Mouse (Mus musculus): ENCODE data around the gene Eef1a1.
"Not testable (repeated sequence)": the region's sequence is repeated elsewhere in the genome, so short reads cannot be mapped to it uniquely, and the experiment has no call there.

Eef1a1 gene

DNA sequence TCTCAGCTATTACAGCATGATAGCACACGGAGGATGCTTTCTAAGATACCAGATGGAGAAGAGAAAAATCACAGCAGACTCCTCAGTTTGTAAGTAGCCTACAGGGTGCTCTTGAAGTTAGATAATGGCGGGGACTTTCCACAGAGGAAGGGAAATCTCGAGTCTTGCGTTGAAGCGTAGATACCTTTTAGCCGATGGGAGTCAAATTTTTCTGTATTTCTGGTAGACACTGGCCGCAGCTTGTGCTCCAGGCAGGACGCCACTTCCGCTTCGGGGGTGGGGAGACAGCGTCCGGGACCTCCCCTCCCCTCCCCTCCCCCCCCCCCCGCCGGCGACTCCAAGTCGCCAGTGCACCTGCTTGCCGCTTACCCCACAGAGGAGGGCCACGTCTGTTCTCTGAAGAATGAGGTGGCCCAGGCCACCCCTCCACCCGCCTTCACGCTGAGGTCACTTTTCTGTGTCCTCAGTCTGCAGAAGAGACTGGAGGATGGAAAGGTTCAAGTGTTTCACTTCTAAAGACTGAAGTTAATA, at the start of gene Eef1a1:
Gene Eef1a1 (minus strand): TSS at position 262 of the 531 bp plus-strand sequence.
- DNase-seq (ENCODE audit: low read depth in 1 of 2, low spot score in 2 of 2): no peak

DNA sequence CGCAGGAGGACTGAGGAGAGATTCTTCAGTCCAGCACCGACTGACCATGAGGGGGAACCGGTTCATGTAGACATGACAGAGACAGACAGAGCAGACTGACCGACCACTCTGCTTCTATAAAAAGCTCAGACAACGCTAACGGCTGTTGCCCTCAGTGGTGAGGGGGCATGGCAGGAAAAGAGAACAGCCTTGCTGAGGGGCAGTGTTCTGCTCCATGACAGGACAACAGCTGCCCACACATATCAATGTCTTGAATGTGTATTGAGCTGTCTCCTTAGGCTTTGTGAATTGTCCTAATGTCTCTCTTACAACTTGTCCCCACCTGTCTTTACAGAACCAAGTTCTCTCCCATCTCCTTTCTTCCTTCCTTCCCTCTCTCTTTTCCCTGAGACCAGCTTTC, 49.5 kb upstream of the Eef1a1 start:
- no peak for DNase-seq (ENCODE audit: low read depth in 1 of 2, low spot score in 2 of 2)

DNA sequence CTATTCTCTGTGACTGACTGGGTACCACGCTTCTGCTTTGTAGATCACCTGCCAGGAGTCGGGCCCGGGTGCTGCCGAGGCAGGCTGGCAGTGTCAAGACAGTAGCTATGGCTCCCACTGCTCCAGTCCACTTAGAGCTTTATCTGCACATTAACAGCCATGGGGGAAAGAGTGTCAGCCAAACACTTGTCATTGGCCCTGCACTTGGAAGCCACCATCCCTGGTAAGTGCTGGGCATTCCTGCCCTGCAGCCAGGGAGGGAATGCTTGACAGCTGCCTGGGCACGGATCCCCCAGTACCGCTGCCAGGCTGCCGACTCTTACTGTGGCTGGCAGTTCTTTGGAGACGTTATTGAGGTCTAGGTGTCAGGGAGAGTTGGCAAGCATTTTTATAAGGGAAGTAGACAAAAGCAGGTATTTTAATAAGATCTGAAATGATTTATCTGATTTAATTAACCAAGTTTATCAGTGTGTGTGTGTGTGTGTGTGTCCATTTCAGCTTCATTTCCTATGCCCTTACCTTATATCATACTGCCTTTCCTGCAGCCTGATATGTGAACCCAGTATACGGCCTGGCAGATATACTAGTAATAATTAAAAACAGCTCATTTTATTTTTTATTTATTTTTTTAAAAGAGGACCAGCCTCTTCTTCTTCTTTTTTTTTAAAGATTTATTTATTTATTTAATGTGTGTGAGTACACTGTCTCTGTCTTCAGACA, 48.4 kb upstream of the Eef1a1 start:
- no peak for DNase-seq (ENCODE audit: low read depth in 1 of 2, low spot score in 2 of 2)

DNA sequence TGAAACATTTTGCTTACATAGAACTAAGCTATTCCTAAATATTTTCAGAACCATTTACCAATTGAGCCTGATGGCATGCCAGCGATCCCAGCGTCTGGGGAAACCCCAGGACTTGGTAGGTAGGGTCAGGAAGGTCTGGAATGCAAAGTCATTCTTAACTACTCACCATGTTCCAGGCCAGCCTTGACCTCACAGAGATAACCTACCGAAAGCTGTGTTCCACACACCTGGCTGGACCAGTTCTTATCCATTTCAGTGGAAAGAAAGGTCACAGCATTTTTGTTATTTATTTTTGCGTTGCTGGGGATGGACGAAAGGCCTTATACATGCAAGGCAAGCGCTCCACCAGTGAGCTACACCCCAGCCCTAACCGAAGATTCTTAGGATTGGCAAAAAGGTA, 45.7 kb upstream of the Eef1a1 start:
- DNase-seq (ENCODE audit: low read depth in 1 of 2, low spot score in 2 of 2): no peak

DNA sequence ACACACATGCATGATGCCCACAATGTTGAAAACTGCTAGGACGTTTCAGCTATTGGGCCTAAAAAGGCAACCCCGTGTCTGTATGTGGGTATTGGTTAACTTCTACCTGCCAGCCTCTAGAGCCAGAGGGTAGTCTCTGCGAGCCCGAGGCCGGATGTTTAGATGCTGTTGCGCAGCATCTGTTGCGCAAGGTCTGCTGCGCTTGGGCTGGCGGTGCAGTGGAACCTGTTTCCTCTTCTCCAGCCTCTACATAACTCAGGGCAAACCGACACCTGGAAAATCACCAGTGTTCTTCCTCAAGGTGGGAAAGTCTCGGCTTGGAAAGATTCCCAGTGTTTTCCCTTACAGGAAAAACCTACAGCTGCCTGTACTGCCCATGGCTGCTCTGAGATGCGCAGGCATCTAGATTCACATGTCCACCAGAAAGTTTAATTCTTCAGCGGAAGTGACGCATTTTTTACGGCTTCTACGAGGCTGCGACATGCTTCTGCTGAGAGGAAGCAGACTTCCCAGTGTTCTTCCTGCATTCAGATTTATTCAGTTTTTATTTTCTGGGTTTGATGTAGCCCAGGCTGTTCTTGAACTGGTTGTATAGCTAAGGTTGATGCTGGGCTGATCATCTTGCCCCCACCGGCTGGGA, 44.5 kb upstream of the Eef1a1 start:
- DNase-seq (ENCODE audit: low read depth in 1 of 2, low spot score in 2 of 2): peak; percentile 78 to 81

DNA sequence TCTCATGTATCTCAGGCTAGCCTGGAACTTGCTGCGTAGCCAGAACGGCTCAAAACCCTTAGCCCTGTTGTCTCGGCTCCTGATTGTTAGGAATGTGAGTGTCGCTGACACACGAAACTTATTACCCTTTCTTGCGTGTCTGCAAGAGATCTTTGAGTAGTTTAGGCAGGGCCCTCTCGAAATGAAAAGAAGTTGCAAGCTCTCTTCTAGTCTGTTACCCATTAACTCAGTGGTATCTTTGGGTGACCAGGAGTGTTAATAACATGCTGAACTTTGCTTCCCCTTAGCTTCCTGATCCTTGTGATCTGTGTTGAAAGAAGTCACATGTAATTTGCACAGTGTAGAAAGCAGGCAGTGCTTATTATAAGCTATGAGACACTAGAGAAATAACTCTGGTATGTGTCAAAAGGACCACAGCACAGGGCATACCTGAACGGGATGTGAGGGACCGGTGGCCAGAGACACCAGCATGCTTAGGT, 43.4 kb upstream of the Eef1a1 start:
- DNase-seq (ENCODE audit: low read depth in 1 of 2, low spot score in 2 of 2): peak in 1 of 2 experiments; percentile 10

DNA sequence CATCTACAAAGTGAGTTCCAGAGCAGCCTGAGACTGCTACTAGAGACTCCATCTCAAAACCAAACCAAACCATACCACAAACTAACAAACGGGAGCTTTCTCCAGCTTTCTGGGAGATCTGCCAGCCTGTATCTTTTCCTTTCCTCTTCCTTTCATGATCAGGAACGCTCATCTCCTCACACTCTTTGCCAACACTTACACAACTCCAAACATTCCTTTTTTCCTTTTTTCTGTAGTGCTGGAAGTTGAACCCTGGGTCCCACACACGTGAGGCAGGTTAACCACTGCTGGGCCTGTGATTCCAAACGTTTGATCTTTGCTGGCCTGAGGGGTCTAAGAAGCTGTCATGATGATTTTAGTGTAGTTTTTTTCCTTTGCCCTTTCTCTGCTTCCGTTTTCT, 42.9 kb upstream of the Eef1a1 start:
- DNase-seq (ENCODE audit: low read depth in 1 of 2, low spot score in 2 of 2): no peak

DNA sequence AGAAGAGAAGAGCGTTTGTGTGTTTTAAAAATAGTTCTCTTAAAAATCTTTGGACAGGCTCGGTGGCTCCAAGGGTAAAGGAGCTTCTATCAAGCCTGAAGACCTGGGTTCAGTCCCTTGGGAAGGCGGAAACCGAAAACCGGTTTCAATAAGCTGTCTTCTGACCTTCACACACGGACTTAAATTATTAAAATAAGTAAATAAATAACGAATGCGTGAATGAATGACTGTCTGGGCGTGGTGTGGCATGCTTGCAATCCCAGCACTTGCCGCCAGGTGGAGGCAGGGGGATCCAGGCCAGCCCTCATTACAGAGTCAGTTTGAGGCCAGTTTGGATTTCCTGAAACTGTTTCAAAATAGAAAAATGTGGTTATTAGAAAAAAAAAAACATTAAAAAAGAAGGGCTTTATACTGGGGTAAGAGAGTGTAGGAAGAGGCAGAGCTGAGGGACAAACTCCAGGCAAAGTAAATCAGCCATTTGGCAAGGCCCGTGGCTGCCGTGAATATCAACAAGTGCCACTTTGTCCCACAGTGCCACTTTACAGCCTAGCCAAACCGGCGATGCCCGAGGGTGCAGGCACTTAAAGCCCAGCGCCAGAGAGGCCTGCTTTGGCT, 38.9 kb upstream of the Eef1a1 start:
- DNase-seq (ENCODE audit: low read depth in 1 of 2, low spot score in 2 of 2): peak; percentile 64 to 75

DNA sequence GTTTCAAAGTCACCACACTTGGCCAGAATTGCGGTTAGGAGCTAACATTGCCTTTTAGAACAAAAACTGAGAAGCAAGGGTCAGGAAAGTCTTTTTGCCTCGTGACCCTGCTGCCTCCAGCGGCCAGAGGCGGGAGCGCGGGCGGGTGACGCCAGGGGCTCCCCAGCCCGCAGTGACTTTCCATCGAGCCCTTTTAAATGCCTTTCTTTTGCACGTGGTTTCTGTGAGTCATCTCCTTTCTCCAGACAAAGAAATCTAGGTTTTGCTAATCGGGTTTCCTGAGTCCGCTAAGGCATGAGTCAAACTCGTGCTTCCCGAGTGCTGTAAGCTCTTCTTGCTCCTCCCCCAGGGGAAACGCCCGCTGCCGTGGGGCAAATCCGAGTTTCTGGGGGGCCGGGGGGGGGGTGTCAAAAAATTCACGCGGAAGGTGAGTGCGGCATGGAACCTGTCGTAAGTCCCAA, 38.4 kb upstream of the Eef1a1 start:
- peak; percentile 74 to 82 for DNase-seq (ENCODE audit: low read depth in 1 of 2, low spot score in 2 of 2)

DNA sequence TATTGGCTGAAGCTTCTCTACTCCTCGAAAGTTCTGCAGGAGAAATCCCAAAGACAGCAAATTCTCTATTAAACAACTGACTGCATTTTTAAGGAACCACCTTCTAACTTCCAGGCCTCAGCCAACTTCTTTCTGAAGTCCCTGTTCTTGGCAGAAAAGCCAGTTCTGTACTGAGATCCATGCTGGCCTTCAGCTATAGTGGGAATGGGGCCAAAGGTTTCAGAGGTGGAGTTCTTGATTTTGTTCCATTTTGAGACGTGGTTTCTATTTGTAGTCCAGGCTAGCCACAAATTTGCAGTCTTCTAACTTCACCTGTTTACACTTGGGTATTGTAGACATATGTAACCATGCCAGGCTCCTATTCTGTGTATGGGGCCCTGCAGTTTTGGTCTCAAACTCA, 37.3 kb upstream of the Eef1a1 start:
- no peak for DNase-seq (ENCODE audit: low read depth in 1 of 2, low spot score in 2 of 2)

DNA sequence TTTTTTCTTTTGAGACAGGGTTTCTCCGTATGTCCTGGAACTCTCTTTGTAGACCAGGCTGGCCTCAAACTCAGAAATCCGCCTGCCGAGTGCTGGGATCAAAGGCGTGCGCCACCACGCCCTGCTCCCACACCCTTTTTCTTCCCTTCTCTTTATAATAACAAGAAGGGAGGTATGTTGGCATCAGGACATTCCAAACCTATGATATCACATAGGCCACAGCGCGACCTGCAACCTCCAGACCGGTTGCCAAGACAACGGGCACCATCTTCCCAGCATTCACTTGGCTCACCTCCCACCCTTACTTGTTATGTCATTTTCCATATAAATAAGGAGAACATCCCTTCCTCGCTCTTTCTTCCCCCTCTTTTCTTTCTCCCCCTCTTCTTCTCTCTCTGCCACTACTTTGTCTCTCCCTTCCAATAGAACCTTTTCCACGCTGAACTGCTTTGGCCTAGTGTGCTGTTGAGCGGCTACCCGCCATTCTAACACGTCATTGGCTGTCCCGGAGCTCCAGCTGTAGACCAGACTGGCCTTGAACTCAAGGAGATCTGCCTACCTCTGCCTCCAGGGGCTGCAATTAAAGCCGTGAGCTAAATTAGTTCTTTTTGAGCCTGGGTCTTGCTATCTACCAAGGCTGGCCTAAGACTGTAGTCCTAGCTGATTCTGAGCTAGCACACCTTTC, 36.6 kb upstream of the Eef1a1 start:
- no peak for DNase-seq (ENCODE audit: low read depth in 1 of 2, low spot score in 2 of 2)

DNA sequence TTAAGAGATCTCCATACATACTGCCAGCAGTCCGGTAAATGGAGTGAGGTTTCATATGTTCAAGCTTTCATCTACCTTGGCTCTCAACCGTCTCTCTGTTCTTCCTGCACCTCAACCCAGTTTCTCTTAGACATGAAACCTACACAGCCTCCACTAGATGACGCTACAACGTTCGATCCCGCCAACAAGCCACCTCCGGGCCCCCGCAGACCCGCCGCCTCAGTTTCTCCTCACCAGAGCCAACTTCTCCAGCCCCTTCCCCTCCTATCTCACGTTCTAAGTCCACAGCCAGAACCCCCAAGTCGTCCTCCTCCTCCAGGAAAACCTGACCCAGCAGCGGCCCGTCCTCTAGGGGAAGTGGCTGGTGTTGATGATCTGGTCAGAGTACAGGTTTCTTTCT, 32.7 kb upstream of the Eef1a1 start:
- DNase-seq (ENCODE audit: low read depth in 1 of 2, low spot score in 2 of 2): peak in 1 of 2 experiments; percentile 24

DNA sequence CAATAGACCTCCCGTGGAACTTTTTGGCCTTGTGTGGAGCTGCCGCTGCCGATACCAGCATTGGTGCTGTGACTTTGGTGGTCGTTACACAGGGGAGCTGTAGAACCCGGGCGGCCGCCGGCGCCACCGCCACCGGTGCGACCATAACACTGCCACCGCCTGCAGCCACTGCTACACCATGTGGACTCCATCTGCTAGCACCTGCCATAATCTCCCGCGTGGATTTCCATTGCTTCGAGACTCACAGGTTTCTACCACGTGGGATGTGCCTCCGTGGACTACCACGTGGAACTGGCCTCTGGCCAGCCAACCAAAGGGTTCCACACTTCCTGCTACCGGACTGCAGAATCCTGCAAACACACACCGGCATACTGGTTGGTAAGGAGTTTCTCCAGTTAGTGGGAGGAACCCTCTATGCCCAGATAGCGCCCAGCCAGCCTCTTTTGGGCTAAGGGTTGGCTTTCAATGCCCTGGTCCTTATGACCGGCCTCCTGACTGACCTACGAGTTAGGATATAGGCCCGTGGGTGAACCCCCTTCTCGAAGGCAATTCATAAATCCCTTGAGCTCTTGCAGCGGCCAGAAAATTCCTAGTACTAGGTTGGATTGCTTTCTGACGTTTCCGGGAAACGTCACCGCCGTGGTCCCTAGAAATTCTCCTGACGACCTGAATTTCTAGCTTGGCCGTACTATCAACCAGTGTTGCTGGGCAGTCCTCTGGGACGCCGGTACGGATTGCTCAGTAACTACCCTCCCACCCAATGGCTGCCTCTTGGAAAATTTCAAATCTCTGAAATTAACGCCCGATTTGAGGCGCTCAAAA, 32.0 kb upstream of the Eef1a1 start:
- peak in 1 of 2 experiments; percentile 23 for DNase-seq (ENCODE audit: low read depth in 1 of 2, low spot score in 2 of 2)

DNA sequence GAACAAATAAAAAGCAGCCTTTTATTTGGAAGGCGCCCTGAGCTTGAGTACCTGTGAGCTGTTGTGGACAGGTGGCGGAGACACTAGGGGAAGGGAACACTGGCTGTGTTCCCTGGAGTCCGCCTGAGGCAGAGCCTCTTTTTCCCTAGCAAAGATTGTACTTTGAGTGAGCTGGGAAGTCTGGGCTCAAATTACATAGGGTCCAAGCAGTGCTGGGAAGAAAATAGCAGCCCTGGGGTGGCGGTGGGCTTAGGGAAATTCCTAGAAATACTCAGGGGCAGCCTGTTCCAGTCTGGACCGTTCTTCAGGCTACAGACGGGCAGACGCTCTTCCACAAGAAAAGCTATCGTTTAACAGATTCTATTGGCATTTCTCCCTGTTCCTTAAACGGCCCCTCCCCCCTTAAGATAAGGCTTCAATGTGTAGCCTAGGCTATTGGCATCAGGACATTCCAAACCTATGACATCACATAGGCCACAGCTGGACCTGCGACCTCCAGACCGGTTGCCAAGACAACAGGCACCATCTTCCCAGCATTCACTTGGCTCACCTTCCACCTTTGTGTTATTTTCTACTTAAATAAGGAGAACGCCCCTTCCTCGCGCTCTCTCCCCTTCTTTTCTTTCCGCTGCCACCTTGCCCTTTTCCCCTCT, 31.3 kb upstream of the Eef1a1 start:
- DNase-seq (ENCODE audit: low read depth in 1 of 2, low spot score in 2 of 2): no peak

DNA sequence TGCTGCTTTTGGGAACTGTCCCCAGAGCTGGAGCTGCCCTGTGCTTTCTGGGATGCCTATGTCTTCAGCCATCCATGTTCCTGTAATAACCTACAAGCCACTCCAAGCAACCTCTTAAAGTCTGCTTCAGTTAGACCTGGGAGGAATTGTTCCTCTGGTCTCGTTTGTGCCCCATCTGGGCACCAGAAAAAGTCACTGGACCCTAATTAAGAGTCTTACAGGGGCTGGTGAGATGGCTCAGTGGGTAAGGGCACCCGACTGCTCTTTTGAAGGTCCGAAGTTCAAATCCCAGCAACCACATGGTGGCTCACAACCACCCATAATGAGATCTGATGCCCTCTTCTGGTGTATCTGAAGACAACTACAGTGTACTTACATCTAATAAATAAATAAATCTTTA, 28.3 kb upstream of the Eef1a1 start:
- DNase-seq (ENCODE audit: low read depth in 1 of 2, low spot score in 2 of 2): not testable (repeated sequence)

DNA sequence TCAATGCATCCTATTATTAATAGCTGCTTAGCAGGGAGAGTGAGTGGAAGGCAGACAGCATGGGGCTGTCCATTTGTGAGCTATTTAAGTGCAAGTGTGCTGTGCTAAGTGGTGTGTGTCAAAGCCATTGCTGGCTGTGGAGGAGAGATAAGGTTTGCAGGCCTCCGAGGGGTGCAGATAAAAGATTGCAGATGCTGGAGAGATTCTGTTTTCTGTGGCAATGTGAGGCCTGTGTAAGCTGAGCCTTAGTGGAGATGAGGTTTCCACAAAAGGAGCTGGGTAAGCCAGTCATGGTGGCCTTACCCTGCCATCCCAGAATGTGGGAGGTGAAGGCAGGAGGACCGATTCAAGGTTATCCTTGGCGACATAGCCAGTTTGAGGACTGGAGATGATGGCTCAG, 27.2 kb upstream of the Eef1a1 start:
- no peak for DNase-seq (ENCODE audit: low read depth in 1 of 2, low spot score in 2 of 2)

DNA sequence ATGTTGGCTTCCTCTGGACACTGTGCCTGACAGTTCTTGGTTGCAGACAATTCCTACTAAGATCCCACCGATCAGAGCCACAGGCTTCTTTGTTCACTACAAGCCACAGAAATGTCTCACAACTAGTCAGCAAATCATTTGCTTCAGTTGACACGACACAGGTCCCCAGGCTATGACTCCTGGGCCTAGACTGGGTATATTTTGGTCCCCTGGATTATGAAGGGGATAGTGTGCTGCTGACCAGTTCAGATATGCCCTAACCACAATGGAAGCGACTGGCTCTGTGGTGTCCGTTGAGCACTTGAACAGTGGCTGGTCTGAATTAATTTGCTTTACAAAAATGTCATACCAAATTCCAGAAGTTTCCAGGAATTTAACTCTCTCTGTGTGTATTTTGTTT, 25.7 kb upstream of the Eef1a1 start:
- no peak for DNase-seq (ENCODE audit: low read depth in 1 of 2, low spot score in 2 of 2)

DNA sequence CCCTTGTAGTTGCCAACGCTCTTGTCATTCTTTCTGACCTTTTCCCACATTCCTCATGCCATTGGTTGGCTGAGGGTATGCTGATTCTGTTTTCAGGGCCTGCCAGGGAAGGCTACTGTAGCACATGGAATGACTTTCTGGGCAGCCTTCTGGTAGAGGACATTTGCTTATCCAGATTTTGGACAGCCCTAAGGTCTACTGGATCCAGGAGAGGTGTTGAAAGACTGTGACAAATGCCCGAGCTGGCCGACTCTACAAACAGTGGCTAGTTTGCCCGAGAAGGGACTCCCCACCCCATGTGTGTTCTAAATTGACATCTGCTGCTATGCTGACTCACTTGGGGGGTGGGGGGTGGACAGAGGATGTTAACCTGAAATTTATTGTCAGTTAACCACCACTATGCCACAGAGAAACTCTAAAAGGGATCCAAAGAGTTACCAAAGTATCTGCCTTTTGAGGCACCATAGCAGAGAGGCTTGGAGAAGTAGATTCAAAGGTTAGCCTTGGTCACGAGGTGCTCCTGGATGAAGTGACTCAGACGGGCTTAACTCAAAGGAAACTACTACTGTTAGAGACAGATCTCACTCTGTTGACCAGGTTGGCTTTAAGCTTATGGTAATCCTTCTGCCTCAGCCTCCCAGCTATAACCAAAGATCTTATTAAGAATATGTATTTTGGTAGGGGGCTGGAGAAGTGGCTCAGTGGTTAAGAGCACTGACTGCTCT, 25.0 kb upstream of the Eef1a1 start:
- no peak for DNase-seq (ENCODE audit: low read depth in 1 of 2, low spot score in 2 of 2)

DNA sequence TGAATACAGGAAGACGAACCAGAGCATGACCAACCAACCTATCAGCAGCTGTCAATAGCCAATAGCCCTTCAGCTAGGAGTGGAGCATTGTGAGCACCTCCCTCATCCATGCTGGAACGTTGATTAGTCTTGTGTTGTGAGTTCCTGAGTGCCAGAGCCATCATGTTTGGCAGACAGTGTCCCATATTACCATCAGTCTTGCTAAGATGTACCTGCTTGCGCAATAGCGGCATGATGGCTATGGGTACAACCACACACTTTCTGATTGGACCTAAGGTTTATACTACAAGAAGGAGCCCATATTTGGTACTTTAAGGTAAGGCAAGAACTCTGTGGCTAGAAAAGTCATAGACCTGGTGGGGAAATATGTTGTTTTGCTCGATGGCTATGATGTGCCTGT, 22.8 kb upstream of the Eef1a1 start:
- no peak for DNase-seq (ENCODE audit: low read depth in 1 of 2, low spot score in 2 of 2)

Data from monocyte, adult 2 months (primary cell).